Mouse (Mus musculus): ENCODE measurements around the gene Egf.

DNA sequence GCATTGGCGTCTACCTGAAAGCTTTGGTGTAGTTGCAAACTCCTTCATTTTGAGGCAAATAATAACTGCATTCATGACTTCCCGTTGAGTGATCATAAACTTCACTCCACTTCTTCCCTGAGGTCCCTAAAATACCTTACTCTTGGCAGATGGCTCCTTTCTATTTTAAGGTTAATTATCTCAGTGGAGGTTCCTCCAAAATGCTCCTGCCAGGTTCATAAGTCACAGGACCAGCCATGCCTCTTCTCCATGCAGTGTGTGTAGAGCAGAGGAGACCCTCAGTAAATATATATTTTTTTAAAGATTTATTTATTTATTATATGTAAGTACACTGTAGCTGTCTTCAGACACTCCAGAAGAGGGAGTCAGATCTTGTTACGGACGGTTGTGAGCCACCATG lies 11.0 kb upstream of the Egf start:
- TF ChIP-seq CTCF (IDR thresholded peaks at IDR 0.05; ENCODE audit: low read depth), result no peak
- TF ChIP-seq EP300 (optimal IDR thresholded peaks at IDR 0.05), result no peak
